Mouse (Mus musculus) ES-E14 (cell line): ENCODE measurements around the gene Tmem92. TPM values are rescaled to one million over a fixed set of nuclear protein-coding genes. Genes with fewer than 3 reads are reported as not detected.

Experiments
- DNase-seq: peaks from one replicate; pipeline ENCODE4 v3.0.0-alpha.2; 2013; ENCODE audit warnings: low read depth, low spot score
- H3K27ac ChIP-seq: 2 replicates; pipeline ENCODE4 v1.5.1; 2012; ENCODE audit warnings: low read depth, mild to moderate bottlenecking, low read length, moderate library complexity, mixed read lengths; ENCODE audit not compliant: poor library complexity, insufficient read depth, severe bottlenecking
- H3K36me3 ChIP-seq: 2 replicates; pipeline ENCODE4 v1.6.1; 2012; ENCODE audit warnings: mild to moderate bottlenecking, low read length, moderate library complexity, mixed read lengths; ENCODE audit not compliant: control insufficient read depth, poor library complexity, insufficient read depth, severe bottlenecking
- H3K4me1 ChIP-seq, 2 experiments: fragments of 150-350 bp in 1 of 2; sonication (generic) in 1 of 2; 2 replicates each; pipeline ENCODE4 v1.6.1; 2012; ENCODE audit warnings: low read length in 2 of 2, mild to moderate bottlenecking in 1 of 2, mixed read lengths in 1 of 2; ENCODE audit not compliant: control insufficient read depth in 2 of 2, insufficient read depth in 2 of 2, poor library complexity in 1 of 2
- H3K4me3 ChIP-seq, 2 experiments: fragments of 150-350 bp in 1 of 2; sonication (generic) in 1 of 2; 2 replicates each; pipeline ENCODE4 v1.5.1; 2012; ENCODE audit warnings: low read length in 2 of 2, low read depth in 1 of 2, mild to moderate bottlenecking in 1 of 2, mixed read lengths in 1 of 2; ENCODE audit not compliant: insufficient read depth in 1 of 2, poor library complexity in 1 of 2, severe bottlenecking in 1 of 2
- H3K9ac ChIP-seq: 2 replicates; pipeline ENCODE4 v1.6.1; 2012; ENCODE audit warnings: low read depth, mild to moderate bottlenecking, low read length, mixed read lengths; ENCODE audit not compliant: poor library complexity, insufficient read depth, severe bottlenecking
- H3K9me3 ChIP-seq: fragments of 150-350 bp; sonication (generic); 2 replicates; pipeline ENCODE4 v1.6.1; 2012; ENCODE audit warnings: low read depth, mild to moderate bottlenecking, low read length; ENCODE audit not compliant: control insufficient read depth, insufficient read depth
- CHD2 ChIP-seq: IDR thresholded peaks from 2 replicates; pipeline ENCODE4 v1.6.1; 2014; ENCODE audit warnings: mild to moderate bottlenecking, low read depth, low read length, inconsistent platforms
- HCFC1 ChIP-seq: IDR thresholded peaks from 2 replicates; pipeline ENCODE4 v1.6.1; 2012; ENCODE audit warnings: low read length, inconsistent platforms, borderline replicate concordance; ENCODE audit not compliant: insufficient read depth
- MAFK ChIP-seq: IDR thresholded peaks from 2 replicates; pipeline ENCODE4 v1.6.1; 2014; ENCODE audit warnings: mild to moderate bottlenecking, low read depth, low read length, inconsistent platforms; ENCODE audit not compliant: insufficient read depth
- ZC3H11A ChIP-seq: IDR thresholded peaks from 2 replicates; pipeline ENCODE4 v1.6.1; 2012; ENCODE audit warnings: low read depth, mild to moderate bottlenecking, inconsistent platforms, low read length, borderline replicate concordance
- ZNF384 ChIP-seq: IDR thresholded peaks from 2 replicates; pipeline ENCODE4 v1.6.1; 2012; ENCODE audit warnings: low read depth, low read length, inconsistent platforms
- in situ Hi-C, 2 experiments: fragments of 600-800 bp; cut with MboI; formaldehyde crosslinking; loops; one replicate each; pipeline ENCODE4 v1.15.1; 2025; ENCODE audit warnings: low sequenced_read_pairs in 2 of 2, inconsistent platforms in 1 of 2; ENCODE audit not compliant: unreplicated experiment in 2 of 2
- total RNA-seq: library from RNA; depleted of rRNA; stranded (reverse); fragments of 300-350 nt; gene quantifications from 2 replicates; pipeline ENCODE4 v1.2.3, GENCODE M21; 2012

Tmem92 gene
- total RNA-seq, 1 experiment: 19.8 TPM

DNA sequence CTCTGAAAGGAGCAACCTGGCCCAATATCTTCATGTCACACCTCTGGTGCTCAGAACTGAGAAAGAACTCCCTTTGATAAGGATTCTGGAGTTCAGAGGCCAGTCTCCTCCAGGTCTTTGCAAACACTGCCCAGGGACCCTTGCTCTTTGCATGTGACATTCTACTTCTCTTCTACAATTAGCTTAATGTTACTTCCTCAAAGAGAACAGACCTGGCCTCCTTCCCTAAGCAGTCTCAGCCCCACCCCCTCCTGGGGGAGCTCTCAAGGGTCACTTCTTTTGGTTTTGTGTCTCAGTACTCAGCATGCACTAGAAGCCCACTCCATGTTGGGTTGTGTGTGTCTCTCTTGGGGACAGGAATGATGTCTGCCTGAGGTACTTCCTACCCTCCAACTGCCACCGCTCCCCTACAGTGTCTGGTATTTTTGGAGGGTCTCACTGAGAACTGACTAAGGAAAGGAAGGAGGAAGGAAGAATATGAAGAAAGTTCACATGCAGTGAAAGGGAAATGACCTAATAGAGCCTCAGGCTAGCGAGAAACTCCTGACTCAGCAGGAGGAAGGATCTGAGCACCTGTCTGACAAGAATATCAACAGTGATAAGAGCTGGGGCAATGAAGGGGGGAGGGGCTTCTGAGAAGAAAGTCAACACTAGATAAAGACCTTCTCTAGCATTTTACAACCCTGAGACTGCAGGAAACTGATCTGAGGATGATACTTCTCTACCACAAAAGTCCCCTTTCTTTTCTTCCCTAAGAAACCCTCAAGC lies 29.4 kb downstream of the Tmem92 start:
- H3K36me3 ChIP-seq: no peaks in the 10 kb centered on the region

DNA sequence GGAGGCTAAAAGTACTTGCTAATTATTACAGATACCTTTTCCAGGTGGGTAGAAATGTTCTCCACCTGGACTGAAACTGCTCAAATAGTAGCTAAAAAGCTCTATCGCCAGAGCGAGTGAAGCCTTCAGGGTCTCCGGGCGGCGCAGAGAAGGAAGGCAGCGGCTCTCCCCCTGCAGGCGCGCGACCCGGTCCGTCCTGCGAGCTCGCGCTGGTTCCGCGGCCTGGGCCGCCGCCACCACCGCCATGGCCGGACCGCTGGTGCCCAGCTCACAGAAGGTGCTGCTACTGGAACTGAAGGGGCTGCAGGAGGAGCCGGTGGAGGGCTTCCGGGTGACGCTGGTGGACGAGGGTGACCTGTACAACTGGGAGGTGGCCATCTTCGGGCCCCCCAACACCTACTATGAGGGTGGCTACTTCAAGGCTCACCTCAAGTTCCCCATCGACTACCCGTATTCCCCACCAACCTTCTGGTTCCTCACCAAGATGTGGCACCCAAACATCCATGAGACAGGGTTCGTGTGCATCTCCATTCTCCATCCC lies 40.7 kb downstream of the Tmem92 start, which contains the start of gene Cdc34b:
Cdc34b (plus strand) TSS at position 51 of the 541 bp plus-strand sequence.
- Histone ChIP-seq H3K4me1 (no peaks in the 10 kb centered on the region), H3K36me3 (no peaks in the 10 kb centered on the region), H3K4me3 (0 out of 4 replicates have a peak within 1 kb of the TSS, but pooled peaks of 1 of the 2 experiments have one; percentile 17), H3K9me3 (no peaks in the 10 kb centered on the region), H3K27ac (no peak within 1 kb of the TSS), H3K9ac (no peak within 1 kb of the TSS)
- no peak for DNase-seq
- TF ChIP-seq HCFC1: no peak
- no peak for TF ChIP-seq ZNF384
- no peak for TF ChIP-seq ZC3H11A
- TF ChIP-seq MAFK: no peak
- no peak for TF ChIP-seq CHD2
- in situ Hi-C loops: no loop called here

More for the DNA sequence above, 29.4 kb downstream of the Tmem92 start:
- Histone ChIP-seq H3K9ac (no peak overlapping the region), H3K4me1 (peaks cover 0 to 1% of the 10 kb centered on the region in 2 experiments; a peak in 1 of 4 replicates), H3K9me3 (no peaks in the 10 kb centered on the region), H3K4me3 (no peak overlapping the region), H3K27ac (no peak overlapping the region)
- DNase-seq: no peak
- in situ Hi-C loops: no loop called here
- TF ChIP-seq ZNF384 (no peak), HCFC1 (no peak), ZC3H11A (no peak), MAFK (no peak), CHD2 (no peak)

DNA sequence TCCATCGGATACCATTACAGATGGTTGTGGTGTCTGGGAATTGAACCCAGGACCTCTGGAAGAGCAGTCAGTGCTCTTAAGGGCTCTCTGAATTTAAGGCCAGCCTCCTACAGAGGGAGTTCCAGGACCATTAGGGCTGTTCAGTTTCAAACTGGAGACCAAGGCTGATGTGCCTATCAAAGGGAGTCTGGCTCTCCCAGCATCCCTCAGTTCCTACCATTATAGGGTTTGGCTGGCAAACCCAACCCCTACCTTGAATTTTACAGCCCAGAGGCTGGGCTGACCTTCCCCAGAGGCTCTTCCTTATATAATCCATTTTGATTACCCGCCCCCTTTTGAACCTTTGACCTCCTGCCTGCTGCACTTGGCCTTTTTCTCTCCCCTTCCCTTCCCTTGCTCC lies 46.8 kb downstream of the Tmem92 start:
- no peak overlapping the region for H3K9ac ChIP-seq
- no peak overlapping the region for H3K4me3 ChIP-seq
- H3K4me1 ChIP-seq: peaks cover 0 to 3% of the 10 kb centered on the region in 2 experiments; a peak in 2 of 4 replicates
- no peaks in the 10 kb centered on the region for H3K9me3 ChIP-seq
- no peaks in the 10 kb centered on the region for H3K36me3 ChIP-seq
- in situ Hi-C loops: no loop called here
- TF ChIP-seq ZNF384: no peak
- TF ChIP-seq HCFC1: no peak
- TF ChIP-seq MAFK: no peak
- TF ChIP-seq ZC3H11A: no peak
- TF ChIP-seq CHD2: no peak
- H3K27ac ChIP-seq: no peak overlapping the region
- DNase-seq: no peak

DNA sequence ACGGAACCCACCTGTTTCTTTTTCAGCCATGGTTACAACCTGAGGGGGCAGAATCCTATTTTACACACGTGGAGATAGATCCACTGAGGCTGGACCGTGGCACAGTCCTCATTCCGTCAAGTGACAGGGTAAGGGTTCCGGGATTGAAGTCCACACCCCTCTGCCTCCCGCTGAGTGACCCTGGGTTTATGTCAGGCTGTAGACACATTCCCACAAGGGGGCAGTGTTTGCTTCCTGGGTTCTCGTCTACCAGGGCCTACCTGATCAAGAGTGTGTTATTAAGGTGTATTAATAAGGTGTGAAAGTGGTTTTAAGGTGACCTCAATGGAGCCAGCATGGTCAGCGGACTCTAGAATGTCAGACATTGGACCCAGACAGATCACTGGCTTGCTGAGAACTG lies 49.7 kb downstream of the Tmem92 start:
- peak; percentile 87 for DNase-seq
- in situ Hi-C loops: no loop called here

More for the DNA sequence above, 49.7 kb downstream of the Tmem92 start:
- TF ChIP-seq ZNF384 (no peak), MAFK (no peak), HCFC1 (no peak), ZC3H11A (no peak), CHD2 (no peak)
- Histone ChIP-seq H3K9me3 (no peaks in the 10 kb centered on the region), H3K9ac (no peak overlapping the region), H3K36me3 (no peaks in the 10 kb centered on the region), H3K4me3 (peak overlapping the region in 1 of 2 experiments; percentile 32; a peak in 1 of 4 replicates), H3K27ac (no peak overlapping the region), H3K4me1 (peaks cover 0 to 3% of the 10 kb centered on the region in 2 experiments; a peak in 2 of 4 replicates)
